ENCODE assay signal across 8 mouse cellular contexts in the genomic region with DNA sequence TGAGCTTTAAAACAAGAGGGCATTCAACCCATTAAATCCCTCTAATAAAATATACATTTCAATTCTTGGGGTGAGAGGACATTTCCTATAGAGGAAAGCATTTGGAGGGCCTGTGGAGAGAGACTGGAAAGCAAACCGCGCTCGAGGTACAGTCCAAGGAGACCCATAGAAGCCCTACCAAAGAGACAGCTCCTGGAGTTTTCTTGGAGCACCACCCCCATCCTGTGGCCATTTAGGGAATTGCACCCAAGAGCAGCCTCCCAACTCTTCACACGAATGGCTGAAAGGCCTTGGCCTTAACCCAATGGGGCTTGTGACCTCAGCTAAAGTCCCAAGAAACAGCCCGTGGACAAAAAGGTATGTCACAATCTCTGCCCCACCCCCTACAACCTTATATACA. TPM values are rescaled to one million over a fixed set of nuclear protein-coding genes. Genes with fewer than 3 reads are reported as not detected.
DNase-seq lines count a peak whose midpoint lies in the region; ATAC-seq and TF ChIP-seq lines count a peak whose summit lies in the region.

No protein-coding gene starts in this region.

- H3K79me2 ChIP-seq in MEL (ENCODE audit: control insufficient read depth, insufficient read depth, low read length, poor library complexity) = no peaks in the 10 kb centered on the region

- peak; percentile 88 for DNase-seq in MEL (ENCODE audit: low read depth, low spot score)
- peak; percentile 79 for DNase-seq in cerebellum, adult 11-12 months
- DNase-seq in heart, postnatal 4 days = peak; percentile 95
- DNase-seq in layer of hippocampus, adult 18-20 months (ENCODE audit: low spot score in 2 of 2) = peak; percentile 78 to 95
- DNase-seq in ovary, postnatal 10 days (ENCODE audit: low spot score) = peak; percentile 82
- DNase-seq in thymus, adult 2 months = peak; percentile 85

- TF ChIP-seq POLR2A in MEL (IDR thresholded peaks at IDR 0.05; ENCODE audit: control insufficient read depth in 1 of 2, insufficient read depth in 1 of 2, low read depth in 1 of 2, low read length in 2 of 2, poor library complexity in 1 of 2) = no peak
- no peak for TF ChIP-seq POLR2A in thymus, adult 2 months (IDR thresholded peaks at IDR 0.05; ENCODE audit: control insufficient read depth, extremely low read depth, insufficient read depth, low read length, poor library complexity)

- no peaks in the 10 kb centered on the region for H3K4me1 ChIP-seq in MEL (ENCODE audit: control insufficient read depth in 1 of 2, insufficient read depth in 2 of 2, low read length in 2 of 2)
- H3K4me1 ChIP-seq in forebrain, embryonic 16.5 days (replicated peaks; ENCODE audit: control insufficient read depth, insufficient read depth, low read length) = no peaks in the 10 kb centered on the region
- H3K4me1 ChIP-seq in lung, embryonic 15.5 days = peaks cover 4% of the 10 kb centered on the region; the same call in 1 of the 2 replicates
- no peaks in the 10 kb centered on the region for H3K4me1 ChIP-seq in thymus, adult 2 months (replicated peaks; ENCODE audit: control insufficient read depth, insufficient read depth, low read length)

- H3K27ac ChIP-seq in MEL (ENCODE audit: control insufficient read depth, low read depth, low read length) = no peak overlapping the region
- H3K27ac ChIP-seq in forebrain, embryonic 16.5 days (ENCODE audit: low read length) = no peak overlapping the region
- no peak overlapping the region for H3K27ac ChIP-seq in lung, embryonic 15.5 days
- H3K27ac ChIP-seq in thymus, adult 2 months (ENCODE audit: control insufficient read depth, insufficient read depth, low read length) = no peak overlapping the region

- no peak overlapping the region for H3K9ac ChIP-seq in MEL (ENCODE audit: control insufficient read depth, low read depth, low read length, poor library complexity, severe bottlenecking)
- H3K9ac ChIP-seq in forebrain, embryonic 16.5 days (replicated peaks; ENCODE audit: low read depth, low read length) = no peak overlapping the region
- H3K9ac ChIP-seq in lung, embryonic 15.5 days = no peak overlapping the region

- no peak for TF ChIP-seq EP300 in MEL (IDR thresholded peaks at IDR 0.05; ENCODE audit: low read depth in 1 of 2, low read length in 2 of 2)

- TF ChIP-seq CTCF in MEL (IDR thresholded peaks at IDR 0.05 in 2 of 3, conservative IDR thresholded peaks at IDR 0.05 in 1 of 3; ENCODE audit: control insufficient read depth in 1 of 3, insufficient read depth in 1 of 3, low read depth in 2 of 3, low read length in 3 of 3, poor library complexity in 1 of 3, severe bottlenecking in 1 of 3) = peak; percentile 97 to 98 (median 97)
- TF ChIP-seq CTCF in thymus, adult 2 months (IDR thresholded peaks at IDR 0.05; ENCODE audit: borderline replicate concordance, control insufficient read depth, extremely low read depth, insufficient read depth, low read length, poor library complexity) = peak; percentile 77; the same call in 1 of the 2 replicates

- H3K27me3 ChIP-seq in MEL (ENCODE audit: control insufficient read depth in 1 of 2, insufficient read depth in 2 of 2, low read length in 2 of 2) = peaks cover 15 to 16% of the 10 kb centered on the region in 2 experiments
- H3K27me3 ChIP-seq in forebrain, embryonic 16.5 days (replicated peaks; ENCODE audit: control insufficient read depth, insufficient read depth, low read length) = no peaks in the 10 kb centered on the region
- H3K27me3 ChIP-seq in lung, embryonic 15.5 days = no peaks in the 10 kb centered on the region
- H3K27me3 ChIP-seq in thymus, adult 2 months (ENCODE audit: control insufficient read depth, insufficient read depth, low read length) = no peaks in the 10 kb centered on the region

- no peak overlapping the region for H3K4me2 ChIP-seq in forebrain, embryonic 16.5 days (ENCODE audit: low read length)
- H3K4me2 ChIP-seq in lung, embryonic 15.5 days = no peak overlapping the region

- no peaks in the 10 kb centered on the region for H3K9me3 ChIP-seq in MEL (replicated peaks; ENCODE audit: insufficient read depth, low read length)
- no peaks in the 10 kb centered on the region for H3K9me3 ChIP-seq in forebrain, embryonic 16.5 days (ENCODE audit: control insufficient read depth, low read length)
- no peaks in the 10 kb centered on the region for H3K9me3 ChIP-seq in lung, embryonic 15.5 days

- ATAC-seq in forebrain, embryonic 16.5 days = peak; percentile 84
- peak; percentile 60; the same call in 1 of the 2 replicates for ATAC-seq in lung, embryonic 15.5 days (ENCODE audit: borderline replicate concordance, extremely low read depth, low FRiP score, low TSS enrichment)

- no peaks in the 10 kb centered on the region for H3K36me3 ChIP-seq in MEL (ENCODE audit: control insufficient read depth in 1 of 2, insufficient read depth in 2 of 2, low read length in 2 of 2)
- H3K36me3 ChIP-seq in forebrain, embryonic 16.5 days (ENCODE audit: control insufficient read depth, insufficient read depth) = no peaks in the 10 kb centered on the region
- no peaks in the 10 kb centered on the region for H3K36me3 ChIP-seq in lung, embryonic 15.5 days
- H3K36me3 ChIP-seq in thymus, adult 2 months (ENCODE audit: control insufficient read depth, insufficient read depth, low read length) = no peaks in the 10 kb centered on the region

- no peak overlapping the region for H3K4me3 ChIP-seq in MEL (ENCODE audit: control insufficient read depth in 1 of 2, insufficient read depth in 1 of 2, low read depth in 2 of 2, low read length in 2 of 2)
- H3K4me3 ChIP-seq in forebrain, embryonic 16.5 days (replicated peaks; ENCODE audit: low read length) = no peak overlapping the region
- H3K4me3 ChIP-seq in lung, embryonic 15.5 days = no peak overlapping the region
- H3K4me3 ChIP-seq in thymus, adult 2 months (ENCODE audit: control insufficient read depth, insufficient read depth, low read length) = no peak overlapping the region

- peak; percentile 100 for TF ChIP-seq RAD21 in MEL (IDR thresholded peaks at IDR 0.05; ENCODE audit: low read depth, low read length)

- 2% methylated on average over 5 of the region's 5 CpGs for WGBS in forebrain, embryonic 16.5 days
- WGBS in lung, embryonic 15.5 days = 4% methylated on average over 5 of the region's 5 CpGs
- WGBS in thymus, adult 2 months = 4% methylated on average over 5 of the region's 5 CpGs

TF ChIP-seq in MEL, 35 proteins besides CTCF, POLR2A, EP300 and RAD21 (continues in another document):
- no peak for TF ChIP-seq NRF1 (IDR thresholded peaks at IDR 0.05; ENCODE audit: insufficient read depth, low read depth, low read length, poor library complexity, severe bottlenecking)
- TF ChIP-seq ZC3H11A (IDR thresholded peaks at IDR 0.05; ENCODE audit: low read depth, low read length) = peak; percentile 97
- peak; percentile 98 for TF ChIP-seq SMC3 (IDR thresholded peaks at IDR 0.05; ENCODE audit: low read depth, low read length)
- TF ChIP-seq MEF2A (IDR thresholded peaks at IDR 0.05; ENCODE audit: extremely low read depth, insufficient replicate concordance, low read depth, low read length, poor library complexity, severe bottlenecking) = no peak
- TF ChIP-seq ZNF384 (IDR thresholded peaks at IDR 0.05; ENCODE audit: low read depth, low read length) = no peak

RNA-seq across cellular contexts. Expression of gene Ttc24, which starts 6.3 kb away (rescaled TPM):
- not detected in 2 replicates for total RNA-seq in MEL (2012; rRNA removed)
- not detected for polyA plus RNA-seq in MEL (2012; ENCODE audit: insufficient read depth in 1 of 2, insufficient read length in 2 of 2, low read depth in 1 of 2, low replicate concordance in 2 of 2, missing spikeins in 1 of 2)
- not detected in 2 replicates for polyA plus RNA-seq in forebrain, embryonic 16.5 days (2015; fragmentation: Nextera tagmentation; extraction: Ambion mirVana)
- total RNA-seq in heart, postnatal 4 days (2021) = not detected
- total RNA-seq in layer of hippocampus, adult 18-20 months (2021) = not detected
- polyA plus RNA-seq in lung, embryonic 15.5 days (2015; fragmentation: Nextera tagmentation; extraction: Ambion mirVana) = not detected in 2 replicates
- 0.47 and 0.55 TPM in 2 replicates for polyA plus RNA-seq in thymus, adult 2 months (2012; rRNA removed)

RNA-seq across cellular contexts. Expression of gene Iqgap3, which starts 10.0 kb away (rescaled TPM):
- total RNA-seq in MEL (2012; rRNA removed) = 19.2 and 21.1 TPM in 2 replicates
- 10 to 100 TPM in 1 of 2 experiments, not detected in 1; 42.5 TPM for polyA plus RNA-seq in MEL (2012; ENCODE audit: insufficient read depth in 1 of 2, insufficient read length in 2 of 2, low read depth in 1 of 2, low replicate concordance in 2 of 2, missing spikeins in 1 of 2)
- 7.5 and 7.8 TPM in 2 replicates for polyA plus RNA-seq in forebrain, embryonic 16.5 days (2015; fragmentation: Nextera tagmentation; extraction: Ambion mirVana)
- total RNA-seq in heart, postnatal 4 days (2021) = 10 to 100 TPM; 49.2 to 56.5 TPM
- total RNA-seq in layer of hippocampus, adult 18-20 months (2021) = under 1 TPM; 0.13 to 0.22 TPM
- 25.2 and 26.6 TPM in 2 replicates for polyA plus RNA-seq in lung, embryonic 15.5 days (2015; fragmentation: Nextera tagmentation; extraction: Ambion mirVana)
- 19.7 and 24.6 TPM in 2 replicates for polyA plus RNA-seq in thymus, adult 2 months (2012; rRNA removed)

RNA-seq across cellular contexts. Expression of gene Naxe, which starts 13.5 kb away (rescaled TPM):
- total RNA-seq in MEL (2012; rRNA removed) = 114 TPM in 2 replicates
- polyA plus RNA-seq in MEL (2012; ENCODE audit: insufficient read depth in 1 of 2, insufficient read length in 2 of 2, low read depth in 1 of 2, low replicate concordance in 2 of 2, missing spikeins in 1 of 2) = 100 to 1,000 TPM; 165 to 182 TPM
- polyA plus RNA-seq in forebrain, embryonic 16.5 days (2015; fragmentation: Nextera tagmentation; extraction: Ambion mirVana) = 164 and 168 TPM in 2 replicates
- 10 to 100 TPM; 77.4 to 80.8 TPM for total RNA-seq in heart, postnatal 4 days (2021)
- 10 to 100 TPM; 81.9 to 82.9 TPM for total RNA-seq in layer of hippocampus, adult 18-20 months (2021)
- 199 and 215 TPM in 2 replicates for polyA plus RNA-seq in lung, embryonic 15.5 days (2015; fragmentation: Nextera tagmentation; extraction: Ambion mirVana)
- 63.0 and 69.0 TPM in 2 replicates for polyA plus RNA-seq in thymus, adult 2 months (2012; rRNA removed)

RNA-seq across cellular contexts. Expression of gene Gpatch4, which starts 28.9 kb away (rescaled TPM):
- total RNA-seq in MEL (2012; rRNA removed) = 76.6 and 105 TPM in 2 replicates
- polyA plus RNA-seq in MEL (2012; ENCODE audit: insufficient read depth in 1 of 2, insufficient read length in 2 of 2, low read depth in 1 of 2, low replicate concordance in 2 of 2, missing spikeins in 1 of 2) = 100 to 1,000 TPM; 135 to 240 TPM
- polyA plus RNA-seq in forebrain, embryonic 16.5 days (2015; fragmentation: Nextera tagmentation; extraction: Ambion mirVana) = 32.5 and 36.3 TPM in 2 replicates
- 1 to 10 TPM; 7.2 to 7.5 TPM for total RNA-seq in heart, postnatal 4 days (2021)
- total RNA-seq in layer of hippocampus, adult 18-20 months (2021) = 10 to 100 TPM; 16.3 to 16.5 TPM
- polyA plus RNA-seq in lung, embryonic 15.5 days (2015; fragmentation: Nextera tagmentation; extraction: Ambion mirVana) = 30.6 and 31.6 TPM in 2 replicates
- 11.3 and 14.7 TPM in 2 replicates for polyA plus RNA-seq in thymus, adult 2 months (2012; rRNA removed)

RNA-seq across cellular contexts. Expression of gene Hapln2, which starts 44.4 kb away (rescaled TPM):
- not detected in 2 replicates for total RNA-seq in MEL (2012; rRNA removed)
- polyA plus RNA-seq in MEL (2012; ENCODE audit: insufficient read depth in 1 of 2, insufficient read length in 2 of 2, low read depth in 1 of 2, low replicate concordance in 2 of 2, missing spikeins in 1 of 2) = not detected
- polyA plus RNA-seq in forebrain, embryonic 16.5 days (2015; fragmentation: Nextera tagmentation; extraction: Ambion mirVana) = 0.25 and 0.35 TPM in 2 replicates
- total RNA-seq in heart, postnatal 4 days (2021) = not detected
- total RNA-seq in layer of hippocampus, adult 18-20 months (2021) = 10 to 100 TPM; 33.0 to 33.4 TPM
- polyA plus RNA-seq in lung, embryonic 15.5 days (2015; fragmentation: Nextera tagmentation; extraction: Ambion mirVana) = 0.07 and 0.23 TPM in 2 replicates
- polyA plus RNA-seq in thymus, adult 2 months (2012; rRNA removed) = 0.23 and 0.26 TPM in 2 replicates
